In genomic region chr8:83660545-83660944, GRCm38 (mm10) we compare ENCODE assay signal across 8 mouse cellular contexts. TPM values are rescaled to one million over a fixed set of nuclear protein-coding genes. Genes with fewer than 3 reads are reported as not detected.
A peak's percentile ranks its signal among the peaks of the same experiment; 100 is the strongest.
DNase-seq lines count a peak whose midpoint lies in the region; ATAC-seq lines count a peak whose summit lies in the region.

No protein-coding gene starts in this region.

- H3K9ac ChIP-seq in heart, embryonic 11.5 days (ENCODE audit: low read depth, low read length) = peak overlapping the region; percentile 8; the same call in 1 of the 2 replicates
- peak overlapping the region; percentile 40; the same call in 1 of the 2 replicates for H3K9ac ChIP-seq in limb, embryonic 12.5 days (replicated peaks)
- peak overlapping the region; percentile 69 for H3K9ac ChIP-seq in stomach, embryonic 16.5 days (ENCODE audit: low read length)

- no peak for ATAC-seq in heart, embryonic 11.5 days (replicated peaks; ENCODE audit: insufficient number of reproducible peaks, low FRiP score, low TSS enrichment)
- ATAC-seq in limb, embryonic 12.5 days (ENCODE audit: insufficient number of reproducible peaks, insufficient read depth, low FRiP score, low TSS enrichment, low read depth) = peak; percentile 4
- ATAC-seq in stomach, embryonic 16.5 days (ENCODE audit: insufficient read depth, low FRiP score) = no peak
- no peak for ATAC-seq in megakaryocyte progenitor cell, adult 5-6 weeks (replicated peaks; ENCODE audit: poor library complexity)

- no peaks in the 10 kb centered on the region for H3K27me3 ChIP-seq in heart, embryonic 11.5 days (ENCODE audit: control insufficient read depth, insufficient read depth, low read length)
- H3K27me3 ChIP-seq in limb, embryonic 12.5 days = no peaks in the 10 kb centered on the region
- no peaks in the 10 kb centered on the region for H3K27me3 ChIP-seq in stomach, embryonic 16.5 days (ENCODE audit: control insufficient read depth, insufficient read depth, low read length)

- H3K27ac ChIP-seq in heart, embryonic 11.5 days (ENCODE audit: low read depth, low read length) = no peak overlapping the region
- peak overlapping the region; percentile 66; the same call in 1 of the 2 replicates for H3K27ac ChIP-seq in limb, embryonic 12.5 days
- peak overlapping the region; percentile 82 for H3K27ac ChIP-seq in stomach, embryonic 16.5 days (ENCODE audit: low read length)

- H3K4me3 ChIP-seq in heart, embryonic 11.5 days (ENCODE audit: low read depth, low read length) = peak overlapping the region; percentile 18
- H3K4me3 ChIP-seq in limb, embryonic 12.5 days (replicated peaks) = no peak overlapping the region
- H3K4me3 ChIP-seq in stomach, embryonic 16.5 days (replicated peaks; ENCODE audit: low read length) = peak overlapping the region; percentile 32; the same call in 1 of the 2 replicates

- H3K4me1 ChIP-seq in heart, embryonic 11.5 days (ENCODE audit: control insufficient read depth, insufficient read depth, low read length) = peaks cover 32% of the 10 kb centered on the region
- peaks cover 41% of the 10 kb centered on the region for H3K4me1 ChIP-seq in limb, embryonic 12.5 days (replicated peaks)
- peaks cover 58% of the 10 kb centered on the region for H3K4me1 ChIP-seq in stomach, embryonic 16.5 days (ENCODE audit: control insufficient read depth, insufficient read depth, low read length)

- 4% methylated on average over 8 of the region's 8 CpGs for WGBS in heart, embryonic 11.5 days (ENCODE audit: insufficient replicate concordance)
- 5% methylated on average over 8 of the region's 8 CpGs for WGBS in limb, embryonic 12.5 days
- WGBS in stomach, embryonic 16.5 days = 15% methylated on average over 8 of the region's 8 CpGs

- peak overlapping the region; percentile 58 for H3K4me2 ChIP-seq in heart, embryonic 11.5 days
- H3K4me2 ChIP-seq in limb, embryonic 12.5 days = peak overlapping the region; percentile 45
- H3K4me2 ChIP-seq in stomach, embryonic 16.5 days (ENCODE audit: low read depth, low read length) = peak overlapping the region; percentile 46

- H3K36me3 ChIP-seq in heart, embryonic 11.5 days (ENCODE audit: control insufficient read depth, insufficient read depth, low read length) = peaks cover 5% of the 10 kb centered on the region; the same call in 1 of the 2 replicates
- peaks cover 50% of the 10 kb centered on the region; the same call in 1 of the 2 replicates for H3K36me3 ChIP-seq in limb, embryonic 12.5 days
- peaks cover 11% of the 10 kb centered on the region; the same call in 1 of the 2 replicates for H3K36me3 ChIP-seq in stomach, embryonic 16.5 days (ENCODE audit: control insufficient read depth, insufficient read depth, low read length)

- no peak for DNase-seq in heart, postnatal 4 days
- DNase-seq in right cerebral cortex, adult 18-20 months = peak; percentile 66
- no peak for DNase-seq in right cerebral cortex, postnatal 14 days
- DNase-seq in layer of hippocampus, adult 9-11 months = no peak

- no peaks in the 10 kb centered on the region for H3K9me3 ChIP-seq in heart, embryonic 11.5 days (replicated peaks; ENCODE audit: control insufficient read depth, low read length)
- no peaks in the 10 kb centered on the region for H3K9me3 ChIP-seq in limb, embryonic 12.5 days
- no peaks in the 10 kb centered on the region for H3K9me3 ChIP-seq in stomach, embryonic 16.5 days (replicated peaks; ENCODE audit: control insufficient read depth, low read length)

RNA-seq across cellular contexts. Expression of gene Ptger1, which starts 5.9 kb away (rescaled TPM):
- polyA plus RNA-seq in heart, embryonic 11.5 days (2014; fragmentation: Nextera tagmentation; extraction: Ambion mirVana) = 0.13 and 0.63 TPM in 2 replicates
- total RNA-seq in heart, postnatal 4 days (2021) = 1 to 10 TPM in 1 of 2 experiments, under 1 TPM in 1; 0.33 to 1.1 TPM
- polyA plus RNA-seq in limb, embryonic 12.5 days (2016; fragmentation: Nextera tagmentation; extraction: Ambion mirVana) = 0.63 and 0.90 TPM in 2 replicates
- polyA plus RNA-seq in stomach, embryonic 16.5 days (2015; fragmentation: Nextera tagmentation; extraction: Ambion mirVana) = 5.7 and 6.3 TPM in 2 replicates
- 0.10 TPM in 1 of 2 replicates, not detected in the other for total RNA-seq in megakaryocyte progenitor cell, adult 5-6 weeks (2015)
- total RNA-seq in megakaryocyte progenitor cell, adult 5-6 weeks (2017) = 0.87 and 1.6 TPM in 2 replicates

RNA-seq across cellular contexts. Expression of gene Gipc1, which starts 8.1 kb away (rescaled TPM):
- 171 and 180 TPM in 2 replicates for polyA plus RNA-seq in heart, embryonic 11.5 days (2014; fragmentation: Nextera tagmentation; extraction: Ambion mirVana)
- total RNA-seq in heart, postnatal 4 days (2021) = 10 to 100 TPM; 61.9 to 64.2 TPM
- polyA plus RNA-seq in limb, embryonic 12.5 days (2016; fragmentation: Nextera tagmentation; extraction: Ambion mirVana) = 179 and 185 TPM in 2 replicates
- 190 TPM in 2 replicates for polyA plus RNA-seq in stomach, embryonic 16.5 days (2015; fragmentation: Nextera tagmentation; extraction: Ambion mirVana)
- 14.7 and 19.0 TPM in 2 replicates for total RNA-seq in megakaryocyte progenitor cell, adult 5-6 weeks (2015)
- 14.3 and 17.8 TPM in 2 replicates for total RNA-seq in megakaryocyte progenitor cell, adult 5-6 weeks (2017)

RNA-seq across cellular contexts. Expression of gene Pkn1, which starts 38.4 kb away (rescaled TPM):
- 17.0 and 21.2 TPM in 2 replicates for polyA plus RNA-seq in heart, embryonic 11.5 days (2014; fragmentation: Nextera tagmentation; extraction: Ambion mirVana)
- 10 to 100 TPM; 52.7 to 53.4 TPM for total RNA-seq in heart, postnatal 4 days (2021)
- polyA plus RNA-seq in limb, embryonic 12.5 days (2016; fragmentation: Nextera tagmentation; extraction: Ambion mirVana) = 36.8 and 37.4 TPM in 2 replicates
- 14.7 and 19.9 TPM in 2 replicates for polyA plus RNA-seq in stomach, embryonic 16.5 days (2015; fragmentation: Nextera tagmentation; extraction: Ambion mirVana)
- 31.5 and 31.6 TPM in 2 replicates for total RNA-seq in megakaryocyte progenitor cell, adult 5-6 weeks (2015)
- total RNA-seq in megakaryocyte progenitor cell, adult 5-6 weeks (2017) = 62.5 and 78.8 TPM in 2 replicates

RNA-seq across cellular contexts. Expression of gene Dnajb1, which starts 52.6 kb away (rescaled TPM):
- polyA plus RNA-seq in heart, embryonic 11.5 days (2014; fragmentation: Nextera tagmentation; extraction: Ambion mirVana) = 51.2 and 51.5 TPM in 2 replicates
- 10 to 100 TPM; 21.3 to 22.8 TPM for total RNA-seq in heart, postnatal 4 days (2021)
- polyA plus RNA-seq in limb, embryonic 12.5 days (2016; fragmentation: Nextera tagmentation; extraction: Ambion mirVana) = 68.4 and 72.8 TPM in 2 replicates
- 69.6 and 74.3 TPM in 2 replicates for polyA plus RNA-seq in stomach, embryonic 16.5 days (2015; fragmentation: Nextera tagmentation; extraction: Ambion mirVana)
- 45.5 and 47.6 TPM in 2 replicates for total RNA-seq in megakaryocyte progenitor cell, adult 5-6 weeks (2015)
- total RNA-seq in megakaryocyte progenitor cell, adult 5-6 weeks (2017) = 26.2 and 28.0 TPM in 2 replicates

RNA-seq across cellular contexts. Expression of gene Tecr, which starts 52.8 kb away (rescaled TPM):
- polyA plus RNA-seq in heart, embryonic 11.5 days (2014; fragmentation: Nextera tagmentation; extraction: Ambion mirVana) = 531 and 534 TPM in 2 replicates
- total RNA-seq in heart, postnatal 4 days (2021) = 100 to 1,000 TPM; 162 to 169 TPM
- polyA plus RNA-seq in limb, embryonic 12.5 days (2016; fragmentation: Nextera tagmentation; extraction: Ambion mirVana) = 577 and 580 TPM in 2 replicates
- polyA plus RNA-seq in stomach, embryonic 16.5 days (2015; fragmentation: Nextera tagmentation; extraction: Ambion mirVana) = 503 and 554 TPM in 2 replicates
- total RNA-seq in megakaryocyte progenitor cell, adult 5-6 weeks (2015) = 363 and 424 TPM in 2 replicates
- 324 and 345 TPM in 2 replicates for total RNA-seq in megakaryocyte progenitor cell, adult 5-6 weeks (2017)

Comparison
In these comparisons a context has a peak if more than half of its experiments do, and no peak if none do; other contexts are left out.
1. H3K9ac ChIP-seq: peak in every context shown above with its lines; median percentile 69 in stomach, embryonic 16.5 days; 40 in limb, embryonic 12.5 days; 8 in heart, embryonic 11.5 days.